Mouse (Mus musculus) MEL (cell line): ENCODE results near the gene Zcchc3.

Experiments used
- CHD2 ChIP-seq: IDR thresholded peaks from 2 replicates; pipeline ENCODE4 v1.6.1; 2011; ENCODE audit warnings: low read length, improper control_type of control experiment
- CTCF ChIP-seq, 3 experiments: IDR thresholded peaks in 2 of 3; conservative IDR thresholded peaks in 1 of 3; 2 replicates each; pipeline ENCODE4 v1.5.1; 2011 to 2012; ENCODE audit warnings: low read length in 3 of 3, low read depth in 2 of 3, mild to moderate bottlenecking in 2 of 3, improper control_type of control experiment in 1 of 3, inconsistent platforms in 1 of 3, mixed read lengths in 1 of 3, moderate library complexity in 1 of 3; ENCODE audit not compliant: control insufficient read depth in 1 of 3, insufficient read depth in 1 of 3, poor library complexity in 1 of 3, severe bottlenecking in 1 of 3
- EP300 ChIP-seq, 2 experiments: IDR thresholded peaks; 2 replicates each; pipeline ENCODE4 v1.6.1; 2011; ENCODE audit warnings: improper control_type of control experiment in 2 of 2, low read length in 2 of 2, low read depth in 1 of 2, mild to moderate bottlenecking in 1 of 2
- GABPA ChIP-seq: IDR thresholded peaks from 2 replicates; pipeline ENCODE4 v1.6.1; 2012; ENCODE audit warnings: low read depth, mild to moderate bottlenecking, inconsistent platforms, low read length, improper control_type of control experiment, moderate library complexity
- MEF2A ChIP-seq: IDR thresholded peaks from 2 replicates; pipeline ENCODE4 v1.6.1; 2014; ENCODE audit warnings: low read depth, mild to moderate bottlenecking, inconsistent platforms, low read length, improper control_type of control experiment; ENCODE audit not compliant: poor library complexity, insufficient replicate concordance, severe bottlenecking; ENCODE audit errors: extremely low read depth
- NRF1 ChIP-seq: IDR thresholded peaks from 2 replicates; pipeline ENCODE4 v1.6.1; 2014; ENCODE audit warnings: low read depth, mild to moderate bottlenecking, inconsistent platforms, low read length, improper control_type of control experiment, moderate library complexity; ENCODE audit not compliant: poor library complexity, insufficient read depth, severe bottlenecking
- POLR2A ChIP-seq, 2 experiments: IDR thresholded peaks; 2 replicates each; pipeline ENCODE4 v1.6.1; 2011 to 2012; ENCODE audit warnings: low read length in 2 of 2, mild to moderate bottlenecking in 2 of 2, control low read depth in 1 of 2, improper control_type of control experiment in 1 of 2, low read depth in 1 of 2, moderate library complexity in 1 of 2; ENCODE audit not compliant: control insufficient read depth in 1 of 2, insufficient read depth in 1 of 2, poor library complexity in 1 of 2
- RAD21 ChIP-seq: IDR thresholded peaks from 2 replicates; pipeline ENCODE4 v1.6.1; 2011; ENCODE audit warnings: mild to moderate bottlenecking, low read depth, low read length, improper control_type of control experiment
- SMC3 ChIP-seq: IDR thresholded peaks from 2 replicates; pipeline ENCODE4 v1.6.1; 2011; ENCODE audit warnings: low read depth, low read length, improper control_type of control experiment
- TAL1 ChIP-seq: IDR thresholded peaks from 2 replicates; pipeline ENCODE4 v1.6.1; 2012; ENCODE audit warnings: mild to moderate bottlenecking, inconsistent platforms, low read length, moderate library complexity, mixed read lengths
- TBP ChIP-seq: IDR thresholded peaks from 2 replicates; pipeline ENCODE4 v1.8.0; 2011; ENCODE audit warnings: low read depth, low read length, improper control_type of control experiment
- USF2 ChIP-seq, 2 experiments: IDR thresholded peaks; 2 replicates each; pipeline ENCODE4 v1.6.1; 2011 to 2012; ENCODE audit warnings: improper control_type of control experiment in 2 of 2, low read length in 2 of 2, borderline replicate concordance in 1 of 2, inconsistent platforms in 1 of 2, low read depth in 1 of 2, mild to moderate bottlenecking in 1 of 2; ENCODE audit not compliant: insufficient read depth in 1 of 2

DNA sequence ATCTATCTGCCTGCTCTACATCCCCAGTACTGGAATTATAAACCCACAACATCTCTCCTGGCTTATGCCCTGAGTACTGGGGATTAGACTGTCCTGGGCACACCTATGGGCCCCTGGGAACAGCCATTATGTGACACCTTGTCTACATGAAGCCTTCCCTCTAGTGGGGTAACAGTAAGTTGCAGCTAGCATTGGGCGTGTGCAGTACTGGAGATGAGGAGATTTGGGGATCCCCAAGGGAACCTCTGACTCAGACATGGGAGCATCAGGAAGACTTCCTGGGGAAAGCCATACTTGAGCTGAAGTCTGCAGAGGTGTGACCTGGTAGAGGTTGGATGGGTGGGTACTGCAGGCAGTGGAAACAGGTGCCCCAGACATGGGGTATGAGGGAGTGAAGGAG lies 24.1 kb upstream of the Zcchc3 start:
- peak; percentile 3 to 44 (median 35); a peak in 3 of 6 replicates for TF ChIP-seq CTCF (IDR thresholded peaks at IDR 0.05 in 2 of 3, conservative IDR thresholded peaks at IDR 0.05 in 1 of 3; ENCODE audit: control insufficient read depth in 1 of 3, insufficient read depth in 1 of 3, low read depth in 2 of 3, low read length in 3 of 3, poor library complexity in 1 of 3, severe bottlenecking in 1 of 3)
- no peak for TF ChIP-seq POLR2A (IDR thresholded peaks at IDR 0.05; ENCODE audit: control insufficient read depth in 1 of 2, insufficient read depth in 1 of 2, low read depth in 1 of 2, low read length in 2 of 2, poor library complexity in 1 of 2)
- TF ChIP-seq EP300 (IDR thresholded peaks at IDR 0.05; ENCODE audit: low read depth in 1 of 2, low read length in 2 of 2) = no peak
- no peak for TF ChIP-seq GABPA
- peak; percentile 38 for TF ChIP-seq SMC3
- no peak for TF ChIP-seq CHD2
- no peak for TF ChIP-seq TBP
- no peak; the same call in 1 of the 2 replicates for TF ChIP-seq RAD21
- TF ChIP-seq NRF1 = no peak
- TF ChIP-seq USF2 (IDR thresholded peaks at IDR 0.05; ENCODE audit: borderline replicate concordance in 1 of 2, insufficient read depth in 1 of 2, low read depth in 1 of 2, low read length in 2 of 2) = no peak
- no peak for TF ChIP-seq MEF2A
- TF ChIP-seq TAL1 = no peak
